Mouse (Mus musculus): ENCODE data around the gene Rnf8.

The Rnf8 gene

GRCm38 (mm10) chr17:29681669-29682068, 67.1 kb downstream of the Rnf8 start:
- no peak for DNase-seq

GRCm38 (mm10) chr17:29682261-29682660, 67.7 kb downstream of the Rnf8 start:
- DNase-seq, result no peak

GRCm38 (mm10) chr17:29683127-29683526, 68.5 kb downstream of the Rnf8 start:
- no peak for DNase-seq

GRCm38 (mm10) chr17:29684275-29684674, 69.7 kb downstream of the Rnf8 start:
- DNase-seq, result no peak

- no peak for DNase-seq
Observed at GRCm38 (mm10) chr17:29686771-29687170, 72.2 kb downstream of the Rnf8 start.

GRCm38 (mm10) chr17:29687373-29687772, 72.8 kb downstream of the Rnf8 start:
- no peak for DNase-seq

- DNase-seq, result no peak
Observed at GRCm38 (mm10) chr17:29688610-29689009, 74.0 kb downstream of the Rnf8 start.

GRCm38 (mm10) chr17:29690257-29690656, 75.7 kb downstream of the Rnf8 start:
- no peak for DNase-seq

- DNase-seq, result no peak
Observed at GRCm38 (mm10) chr17:29692827-29693226, 78.2 kb downstream of the Rnf8 start.

GRCm38 (mm10) chr17:29693571-29693970, 79.0 kb downstream of the Rnf8 start:
- no peak for DNase-seq

- DNase-seq, result no peak
Observed at GRCm38 (mm10) chr17:29694516-29694915, 79.9 kb downstream of the Rnf8 start.
